Comparison of ENCODE assay signal across 9 mouse cellular contexts in the genomic region with DNA sequence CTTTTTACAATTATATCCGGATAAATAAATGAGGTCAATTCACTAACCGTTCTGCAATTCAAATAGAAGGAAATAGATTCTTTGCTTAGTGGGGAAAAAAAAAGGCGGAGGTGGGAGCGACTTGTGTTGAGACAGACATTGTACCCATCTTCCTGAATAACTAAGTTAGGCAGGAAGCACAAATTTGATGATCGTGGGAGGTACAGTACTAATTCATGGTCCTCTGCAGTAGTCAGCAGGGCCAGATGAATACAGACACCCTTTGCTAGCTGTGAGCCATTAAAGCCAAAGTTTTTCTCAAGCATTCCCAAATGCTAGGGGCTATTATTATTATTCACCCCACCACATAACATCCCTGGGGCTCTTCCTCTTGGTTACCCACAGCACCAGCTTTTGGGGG. TPM values are rescaled to one million over a fixed set of nuclear protein-coding genes. Genes with fewer than 3 reads are reported as not detected.
DNase-seq lines count a peak whose midpoint lies in the region; ATAC-seq lines count a peak whose summit lies in the region.
"Had no signal": no experiment of that assay in that cellular context is flagged by ENCODE, and none has a peak within 500 bp of the region (broad histone marks: within the 10 kb centered on the region; RNA-seq: fewer than 3 reads in every experiment).

No protein-coding gene starts in this region.

- H3K36me3 ChIP-seq in kidney, embryonic 16.5 days (ENCODE audit: insufficient read depth, low read length), result no peaks in the 10 kb centered on the region
- H3K36me3 ChIP-seq in embryonic facial prominence, embryonic 14.5 days (ENCODE audit: control insufficient read depth, insufficient read depth, low read length), result no peaks in the 10 kb centered on the region
- no peaks in the 10 kb centered on the region for H3K36me3 ChIP-seq in hindbrain, embryonic 15.5 days
- no peaks in the 10 kb centered on the region for H3K36me3 ChIP-seq in midbrain, embryonic 16.5 days (ENCODE audit: control insufficient read depth, insufficient read depth, low read length)

- peaks cover 14% of the 10 kb centered on the region; the same call in 1 of the 2 replicates for H3K4me1 ChIP-seq in kidney, embryonic 16.5 days (ENCODE audit: insufficient read depth, low read length)
- 0 out of 2 replicates have a peak, but pooled peaks cover 3% of the 10 kb centered on the region for H3K4me1 ChIP-seq in embryonic facial prominence, embryonic 14.5 days (ENCODE audit: control insufficient read depth, insufficient read depth, low read length)
- H3K4me1 ChIP-seq in hindbrain, embryonic 15.5 days (replicated peaks), result peaks cover 23% of the 10 kb centered on the region
- H3K4me1 ChIP-seq in midbrain, embryonic 16.5 days (ENCODE audit: control insufficient read depth, insufficient read depth, low read length), result peaks cover 8% of the 10 kb centered on the region; the same call in 1 of the 2 replicates

- no peaks in the 10 kb centered on the region for H3K9me3 ChIP-seq in kidney, embryonic 16.5 days (ENCODE audit: low read length)
- no peaks in the 10 kb centered on the region for H3K9me3 ChIP-seq in embryonic facial prominence, embryonic 14.5 days (ENCODE audit: control insufficient read depth, low read length)
- no peaks in the 10 kb centered on the region for H3K9me3 ChIP-seq in hindbrain, embryonic 15.5 days
- no peaks in the 10 kb centered on the region for H3K9me3 ChIP-seq in midbrain, embryonic 16.5 days (replicated peaks; ENCODE audit: control insufficient read depth, low read length, poor library complexity, severe bottlenecking)

- 77% methylated on average over 5 of the region's 5 CpGs for WGBS in kidney, embryonic 16.5 days
- 85% methylated on average over 5 of the region's 5 CpGs for WGBS in embryonic facial prominence, embryonic 14.5 days
- 77% methylated on average over 5 of the region's 5 CpGs for WGBS in hindbrain, embryonic 15.5 days
- whole genome bisulfite sequencing in midbrain, embryonic 16.5 days, result 80% methylated on average over 5 of the region's 5 CpGs

- peak overlapping the region; percentile 97 for H3K4me2 ChIP-seq in kidney, embryonic 16.5 days (replicated peaks; ENCODE audit: low read depth, low read length)
- H3K4me2 ChIP-seq in embryonic facial prominence, embryonic 14.5 days (ENCODE audit: low read depth, low read length), result peak overlapping the region; percentile 97
- H3K4me2 ChIP-seq in hindbrain, embryonic 15.5 days, result peak overlapping the region; percentile 95
- H3K4me2 ChIP-seq in midbrain, embryonic 16.5 days (ENCODE audit: low read length), result peak overlapping the region; percentile 94

- no peak for DNase-seq in kidney, postnatal 25 days
- DNase-seq in embryonic facial prominence, embryonic 14.5 days (ENCODE audit: low spot score), result no peak
- DNase-seq in cerebellum, adult 8-10 months, result no peak
- DNase-seq in gastrocnemius, postnatal 14 days, result no peak
- DNase-seq in testis, postnatal 14 days (ENCODE audit: low spot score), result no peak

- peak overlapping the region; percentile 71 for H3K4me3 ChIP-seq in kidney, embryonic 16.5 days (ENCODE audit: low read length)
- peak overlapping the region; percentile 62 for H3K4me3 ChIP-seq in embryonic facial prominence, embryonic 14.5 days (ENCODE audit: low read depth, low read length)
- peak overlapping the region; percentile 61 for H3K4me3 ChIP-seq in hindbrain, embryonic 15.5 days
- peak overlapping the region; percentile 78 for H3K4me3 ChIP-seq in midbrain, embryonic 16.5 days (ENCODE audit: low read depth, low read length)

- ATAC-seq in kidney, embryonic 16.5 days (ENCODE audit: low FRiP score, low TSS enrichment), result no peak
- ATAC-seq in embryonic facial prominence, embryonic 14.5 days (ENCODE audit: low read depth), result no peak
- no peak for ATAC-seq in hindbrain, embryonic 15.5 days (ENCODE audit: low FRiP score, low read depth)
- no peak for ATAC-seq in midbrain, embryonic 16.5 days

- no peak overlapping the region; the same call in 1 of the 2 replicates for H3K27ac ChIP-seq in kidney, embryonic 16.5 days (ENCODE audit: low read length)
- no peak overlapping the region; the same call in 1 of the 2 replicates for H3K27ac ChIP-seq in embryonic facial prominence, embryonic 14.5 days (replicated peaks; ENCODE audit: low read depth, low read length)
- H3K27ac ChIP-seq in hindbrain, embryonic 15.5 days (replicated peaks), result peak overlapping the region; percentile 64
- H3K27ac ChIP-seq in midbrain, embryonic 16.5 days (ENCODE audit: low read length), result peak overlapping the region; percentile 75

- H3K9ac ChIP-seq in kidney, embryonic 16.5 days (replicated peaks; ENCODE audit: low read length), result peak overlapping the region; percentile 71; the same call in 1 of the 2 replicates
- H3K9ac ChIP-seq in embryonic facial prominence, embryonic 14.5 days (ENCODE audit: low read depth, low read length), result 0 out of 2 replicates have a peak overlapping the region, but pooled peaks have one; percentile 69
- H3K9ac ChIP-seq in hindbrain, embryonic 15.5 days, result no peak overlapping the region
- peak overlapping the region; percentile 76 for H3K9ac ChIP-seq in midbrain, embryonic 16.5 days (ENCODE audit: low read depth, low read length)

- H3K27me3 ChIP-seq in kidney, embryonic 16.5 days (ENCODE audit: insufficient read depth, low read length), result peaks cover 8% of the 10 kb centered on the region
- no peaks in the 10 kb centered on the region; the same call in none of the 2 replicates for H3K27me3 ChIP-seq in embryonic facial prominence, embryonic 14.5 days (replicated peaks; ENCODE audit: control insufficient read depth, insufficient read depth, low read length)
- no peaks in the 10 kb centered on the region for H3K27me3 ChIP-seq in hindbrain, embryonic 15.5 days
- H3K27me3 ChIP-seq in midbrain, embryonic 16.5 days (ENCODE audit: control insufficient read depth, insufficient read depth, low read depth, low read length), result no peaks in the 10 kb centered on the region

- intact Hi-C loops in gastrocnemius, postnatal 14 days (cut with DNase I; ENCODE audit: low total_unique reads), result no loop called here

RNA-seq across cellular contexts. Expression of a gene that starts 0.6 kb away (rescaled TPM):
- 1.5 and 1.7 TPM in 2 replicates for polyA plus RNA-seq in kidney, embryonic 16.5 days (2015; fragmentation: Nextera tagmentation; extraction: Ambion mirVana)
- 13.3 and 15.6 TPM in 2 replicates for polyA plus RNA-seq in embryonic facial prominence, embryonic 14.5 days (2014; fragmentation: Nextera tagmentation; extraction: Ambion mirVana)
- 2.7 and 3.4 TPM in 2 replicates for polyA plus RNA-seq in hindbrain, embryonic 15.5 days (2015; fragmentation: Nextera tagmentation; extraction: Ambion mirVana)
- polyA plus RNA-seq in midbrain, embryonic 16.5 days (2015; fragmentation: Nextera tagmentation; extraction: Ambion mirVana), result 3.4 and 4.8 TPM in 2 replicates
- 100 to 1,000 TPM; 145 to 185 TPM for total RNA-seq in gastrocnemius, postnatal 14 days (2021)
- total RNA-seq: MEL had no signal

Comparison
In these comparisons a context has a peak if more than half of its experiments do, and no peak if none do; other contexts are left out.
1. H3K27ac ChIP-seq: peak in hindbrain, embryonic 15.5 days (single experiment) and midbrain, embryonic 16.5 days (single experiment); none in kidney, embryonic 16.5 days (single experiment) and embryonic facial prominence, embryonic 14.5 days (single experiment).
2. Peak in every context shown above with its lines, with median percentiles within 50 percentile points of each other: H3K4me2 ChIP-seq and H3K4me3 ChIP-seq.